Mouse (Mus musculus): ENCODE results near the gene Vmn2r91.
"Not testable (repeated sequence)": the region's sequence is repeated elsewhere in the genome, so short reads cannot be mapped to it uniquely, and the experiment has no call there.

- TF ChIP-seq CTCF (IDR thresholded peaks at IDR 0.05; ENCODE audit: low read depth, low read length); TAL1 (conservative IDR thresholded peaks at IDR 0.05; ENCODE audit: low read depth, low read length); GATA1 (IDR thresholded peaks at IDR 0.05; ENCODE audit: borderline replicate concordance, low read length); POLR2AphosphoS5 (IDR thresholded peaks at IDR 0.05; ENCODE audit: insufficient replicate concordance, low read depth, low read length); GATA2 (IDR thresholded peaks at IDR 0.05; ENCODE audit: borderline replicate concordance, low read depth, low read length): not testable (repeated sequence)
These were observed 76.4 kb downstream of the Vmn2r91 start for GRCm38 (mm10) chr17:18161194-18161593.

All from G1E (cell line).